Mouse (Mus musculus) adrenal gland, postnatal 25 days (tissue): ENCODE results near the gene Scn5a. TPM values are rescaled to one million over a fixed set of nuclear protein-coding genes. Genes with fewer than 3 reads are reported as not detected.

Source experiments
- DNase-seq: peaks from one replicate; pipeline ENCODE4 v3.0.0; 2021; ENCODE audit warnings: mixed read lengths
- total RNA-seq: library from RNA; stranded (reverse); gene quantifications from 2 replicates; pipeline ENCODE4 v1.2.3, GENCODE M21; 2021

Scn5a gene
- total RNA-seq, 1 experiment from 2014 or later = 0.06 TPM

DNA sequence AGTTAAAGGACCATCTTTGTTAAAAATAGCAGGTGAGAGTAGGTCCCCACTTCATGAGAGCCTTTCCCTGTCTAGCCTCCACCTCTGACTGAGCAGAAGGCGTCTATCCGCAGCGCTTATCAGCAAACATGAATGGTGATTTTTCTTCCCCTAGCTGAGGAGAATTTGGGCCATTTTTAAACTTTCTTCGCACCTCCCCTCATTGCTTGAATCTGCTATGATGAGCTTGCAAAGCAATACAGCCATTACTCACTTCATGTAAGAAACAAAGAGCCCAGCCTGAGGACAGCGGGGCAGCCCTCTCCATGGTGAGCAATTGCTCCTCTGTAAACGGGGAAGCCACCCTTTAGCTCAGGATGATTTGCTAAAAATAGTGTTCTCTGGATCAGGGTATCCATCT, 14.0 kb downstream of the Scn5a start:
- no peak for DNase-seq

DNA sequence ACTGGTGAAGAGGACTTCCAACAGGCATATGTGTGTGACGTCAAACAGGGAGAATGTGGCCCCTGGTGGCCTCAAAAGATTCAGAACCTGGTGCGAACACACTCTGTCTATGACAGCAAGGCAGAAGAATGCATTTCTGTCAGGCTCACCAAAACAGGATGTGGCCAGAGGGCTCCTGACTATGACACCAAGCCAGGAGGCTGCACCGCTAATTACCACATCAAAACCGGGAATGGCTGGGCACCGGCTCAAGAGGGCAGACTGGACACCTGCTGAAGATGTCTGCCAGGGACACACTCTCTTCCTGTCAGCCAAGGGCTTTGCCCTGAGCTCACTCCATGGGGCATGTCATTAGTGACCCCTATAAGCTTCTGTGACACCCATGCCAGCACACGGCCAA, 15.2 kb downstream of the Scn5a start:
- DNase-seq = no peak

DNA sequence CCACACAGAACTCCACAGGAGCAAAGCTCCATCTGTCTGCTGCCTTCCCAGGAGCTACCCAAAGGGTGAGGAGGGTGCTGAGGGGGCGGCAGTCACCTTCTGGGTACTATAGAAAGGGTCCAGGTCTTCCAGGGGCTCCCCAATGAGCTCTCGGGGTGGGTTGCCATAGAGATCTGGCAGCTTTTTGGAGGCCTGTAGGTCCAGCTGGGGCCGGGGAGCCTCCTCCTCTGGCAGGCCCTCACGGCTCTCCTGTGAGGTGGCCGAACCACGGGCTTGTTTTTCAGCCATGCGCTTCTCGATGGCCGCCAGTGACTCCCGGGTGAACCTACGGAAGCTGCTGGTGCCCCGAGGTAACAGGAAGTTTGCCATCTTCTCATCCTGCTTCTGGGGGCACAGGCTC, 16.6 kb downstream of the Scn5a start:
- DNase-seq = no peak

DNA sequence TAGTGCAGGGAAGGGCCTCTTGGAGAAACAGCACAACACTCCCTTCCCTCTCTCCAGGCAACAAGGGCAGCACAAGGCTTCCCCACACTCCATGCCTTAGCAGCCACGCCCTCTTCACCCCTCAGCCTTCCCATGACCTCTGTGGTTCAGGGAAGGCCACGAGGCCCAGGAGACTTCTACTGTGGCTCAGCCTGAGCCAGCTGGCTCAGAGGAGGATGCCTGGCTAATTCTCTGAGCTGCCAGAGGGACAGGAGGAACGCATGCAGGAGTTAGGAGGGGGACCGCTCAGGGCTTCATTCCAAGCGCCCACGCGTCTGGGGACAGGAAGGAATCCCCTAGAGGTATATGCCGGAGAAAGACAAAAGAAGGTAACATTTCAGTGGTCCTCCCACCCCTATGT, 17.1 kb downstream of the Scn5a start:
- no peak for DNase-seq

DNA sequence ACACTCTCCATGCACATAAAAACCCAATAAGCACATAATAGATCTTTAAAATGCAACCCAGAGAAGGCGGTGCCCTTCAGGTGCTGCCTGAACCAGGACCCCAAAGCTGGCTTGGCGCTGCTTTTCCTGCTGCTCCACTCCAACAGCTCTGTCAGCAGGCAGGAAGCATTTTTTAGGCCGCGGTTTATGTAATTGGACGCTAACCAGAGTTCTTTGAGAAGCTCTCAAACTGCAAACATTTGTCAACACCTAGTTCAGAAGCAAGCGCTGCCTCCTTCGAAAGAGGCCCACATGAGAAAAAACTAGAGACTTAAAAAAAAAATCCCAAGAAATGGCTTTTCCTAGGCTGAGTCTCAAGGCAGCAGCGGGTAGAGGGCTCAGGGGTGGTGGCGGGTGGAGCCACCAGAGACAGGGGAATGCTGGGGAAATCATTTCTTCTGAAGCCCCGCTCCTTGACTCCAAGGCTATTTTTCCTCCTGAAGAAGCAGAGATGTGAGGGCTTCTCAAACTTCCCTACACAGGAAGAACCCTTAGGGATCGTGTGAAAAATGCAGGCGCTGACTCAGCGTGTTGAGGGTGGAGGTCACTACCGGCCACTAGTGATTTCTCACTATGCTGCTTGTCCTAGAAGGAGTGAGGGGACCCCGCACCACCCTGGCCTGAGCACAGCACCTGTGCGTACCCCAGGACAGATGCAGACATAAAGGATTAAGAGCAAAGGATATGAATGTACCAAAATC, 19.1 kb downstream of the Scn5a start:
- DNase-seq = no peak

DNA sequence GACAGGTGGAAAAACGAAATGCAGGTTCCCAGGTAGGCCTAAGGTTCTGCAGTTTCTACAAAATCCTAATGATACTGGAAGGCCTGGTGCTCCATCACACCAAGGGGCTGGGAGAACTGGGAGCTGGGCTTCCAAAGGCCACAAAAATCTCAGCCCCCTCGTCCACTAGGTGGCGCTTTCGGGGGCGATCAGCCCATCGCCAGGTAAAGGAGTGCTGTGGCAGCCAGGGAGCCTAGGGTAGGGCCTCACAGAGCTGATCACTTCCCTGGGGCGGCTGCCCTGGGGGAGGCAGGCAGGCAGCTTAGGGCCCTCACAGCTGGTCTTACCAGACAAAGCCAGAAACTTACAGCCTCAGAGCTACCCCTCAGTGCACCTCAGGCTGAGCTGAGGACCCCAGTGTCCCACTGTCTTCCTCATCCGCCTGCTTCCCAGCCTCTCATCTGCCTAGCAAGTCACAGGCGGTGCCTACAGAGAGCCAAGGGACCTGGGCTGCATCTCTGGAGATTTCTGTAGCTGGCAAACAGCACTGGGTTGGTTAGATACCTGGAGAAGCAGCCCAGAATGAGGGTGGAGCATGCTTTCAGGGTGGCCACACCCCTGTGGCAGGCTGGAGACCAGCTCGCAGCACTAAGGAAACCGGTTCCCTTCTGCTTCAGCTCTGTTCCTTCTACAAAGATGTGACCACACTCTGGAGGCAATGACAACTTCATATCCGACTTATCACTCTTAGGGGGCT, 20.5 kb downstream of the Scn5a start:
- peak; percentile 45 for DNase-seq

DNA sequence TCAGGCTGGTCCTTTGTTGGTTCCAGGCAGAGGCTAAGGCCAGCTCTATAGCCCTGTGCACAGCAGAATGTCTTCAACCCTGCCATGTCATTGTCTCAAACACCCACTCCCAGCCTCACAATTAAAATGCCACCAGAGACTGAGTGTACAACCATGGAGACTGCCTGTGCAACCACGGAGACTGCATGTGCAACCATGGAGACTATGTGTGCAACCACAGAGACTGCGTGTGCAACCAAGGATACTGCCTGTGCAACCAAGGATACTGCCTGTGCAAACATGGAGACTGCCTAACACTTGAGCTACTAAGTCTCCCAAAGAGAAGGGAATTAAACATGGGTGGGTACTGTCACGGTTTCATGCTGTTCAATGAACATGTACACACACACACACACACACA, 22.8 kb downstream of the Scn5a start:
- no peak for DNase-seq

DNA sequence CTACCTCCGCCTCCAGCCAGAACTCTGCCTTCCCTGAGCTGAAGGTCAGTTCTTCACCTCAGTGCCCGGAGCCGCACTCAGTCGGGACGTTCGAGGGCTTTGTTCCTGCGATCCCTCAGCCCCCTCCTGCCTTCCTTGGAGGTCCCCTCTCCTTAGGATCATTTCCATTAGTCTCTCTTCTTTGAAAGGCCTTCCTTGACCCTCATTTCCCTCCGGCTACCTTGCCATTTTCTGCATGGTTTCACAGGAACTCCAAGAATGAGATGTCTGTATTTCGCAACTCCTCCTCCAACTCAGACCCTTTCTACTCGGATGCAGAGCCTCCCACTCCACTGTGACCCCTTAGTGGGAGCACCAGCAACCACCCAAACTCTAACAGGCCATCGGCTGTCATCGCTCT, 31.3 kb downstream of the Scn5a start:
- no peak for DNase-seq

DNA sequence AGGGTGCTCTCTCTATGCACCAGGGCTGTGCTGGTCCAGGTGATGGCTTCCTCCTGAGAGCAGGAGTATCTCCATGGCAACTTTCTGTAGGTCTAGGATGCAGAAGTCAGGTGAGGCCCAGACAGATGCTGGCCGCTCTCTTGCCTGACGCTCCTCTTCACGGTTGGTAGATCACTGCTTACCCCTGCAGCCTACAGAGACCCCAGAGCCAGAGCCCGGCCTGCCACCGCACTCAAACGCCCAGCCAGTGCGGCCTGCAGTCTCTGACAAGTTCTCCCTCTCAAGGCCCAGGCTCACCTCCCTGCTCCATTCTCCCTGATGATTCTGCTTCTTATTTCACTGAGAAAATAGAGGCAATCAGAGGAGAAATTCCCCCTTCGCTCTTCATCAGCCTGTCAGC, 31.7 kb downstream of the Scn5a start:
- DNase-seq = no peak

DNA sequence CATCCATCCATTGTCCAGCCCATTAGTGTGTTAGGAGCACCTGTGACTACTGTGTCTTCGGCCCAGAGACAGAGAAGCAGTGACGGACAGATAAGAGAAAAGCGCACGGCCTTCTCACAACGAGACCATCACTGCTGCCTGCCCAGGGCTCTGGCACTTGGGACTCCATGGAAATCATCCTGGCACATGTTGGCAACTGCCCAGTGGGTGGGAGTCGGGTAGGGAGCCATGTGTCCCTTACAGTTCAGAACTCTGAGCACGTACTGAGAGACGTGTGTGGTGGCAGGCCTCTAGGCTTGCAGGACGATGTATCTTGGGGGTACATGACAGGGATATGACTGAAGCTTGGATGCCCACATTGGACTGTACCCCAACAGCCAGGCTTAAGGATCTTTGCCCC, 38.1 kb downstream of the Scn5a start:
- DNase-seq = no peak

DNA sequence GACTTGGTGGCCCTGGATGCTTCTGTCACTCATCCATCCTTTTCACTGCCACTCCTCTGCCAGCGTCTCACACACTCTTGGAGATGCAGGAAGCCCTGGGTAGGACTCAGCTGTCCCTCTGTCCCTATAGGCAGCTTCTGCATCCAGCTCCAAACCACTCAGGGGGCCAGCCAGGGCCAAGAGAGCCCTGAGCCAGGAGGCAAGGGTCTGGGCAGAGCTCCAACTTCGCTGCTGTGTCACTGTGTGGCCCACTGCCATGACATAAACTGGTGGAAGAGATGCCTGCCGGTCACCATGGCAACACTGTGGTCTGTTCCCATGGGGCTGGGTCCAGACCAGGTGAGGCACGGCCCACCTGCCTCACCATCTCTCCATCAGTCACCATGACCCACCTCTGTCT, 41.0 kb downstream of the Scn5a start:
- DNase-seq = no peak

DNA sequence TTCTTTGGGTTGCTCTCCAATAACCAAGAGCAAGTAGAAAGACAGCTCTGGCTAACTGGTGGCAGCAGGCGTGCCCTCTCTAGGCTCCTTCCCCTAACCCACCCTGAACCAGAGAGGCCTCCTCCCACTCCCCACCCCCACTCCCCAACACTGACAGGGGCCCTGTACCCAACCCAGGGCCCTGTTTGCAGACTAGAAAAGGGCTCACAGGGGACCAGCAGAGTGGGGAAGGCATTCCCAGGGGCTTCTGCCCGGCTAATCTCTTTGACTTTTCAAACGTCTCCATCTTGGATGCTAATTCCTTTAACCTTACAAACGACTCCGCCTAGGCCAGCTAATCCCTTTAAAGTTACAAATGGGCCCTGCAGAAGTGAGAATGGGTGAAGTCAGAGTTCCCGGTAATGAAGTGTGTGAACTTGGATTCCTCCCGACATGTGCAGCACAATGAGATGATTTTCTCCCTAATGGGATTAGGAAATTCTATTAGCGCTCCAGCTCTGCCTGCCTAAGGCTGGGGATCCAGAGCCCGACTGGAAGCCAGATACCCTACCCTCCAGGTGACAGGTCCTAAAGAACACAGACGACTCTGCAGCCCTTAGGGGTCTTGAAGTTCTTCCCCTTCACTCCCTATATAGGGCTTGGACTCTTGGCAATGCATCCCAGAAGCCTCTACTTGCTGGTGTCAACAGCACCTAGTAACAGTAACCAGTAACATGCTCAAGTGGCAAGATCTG, 47.0 kb downstream of the Scn5a start:
- DNase-seq = no peak

DNA sequence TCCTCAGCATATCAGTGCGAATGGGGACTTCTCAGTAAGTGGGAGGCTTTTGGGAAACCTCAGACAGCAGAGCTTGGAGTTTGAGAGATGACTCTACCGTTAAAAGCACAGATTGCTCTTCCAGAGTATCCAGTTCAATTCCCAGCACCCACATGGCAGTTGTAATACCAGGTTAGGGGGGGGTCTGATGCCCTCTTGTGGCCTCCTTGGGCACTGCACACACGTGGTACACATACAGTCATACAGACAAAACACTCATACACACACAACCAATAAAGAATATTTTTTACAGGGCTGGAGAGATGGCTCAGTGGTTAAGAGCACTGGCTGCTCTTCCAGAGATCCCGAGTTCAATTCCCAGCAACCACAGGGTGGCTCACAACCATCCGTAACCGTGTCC, 54.3 kb downstream of the Scn5a start:
- DNase-seq = no peak

DNA sequence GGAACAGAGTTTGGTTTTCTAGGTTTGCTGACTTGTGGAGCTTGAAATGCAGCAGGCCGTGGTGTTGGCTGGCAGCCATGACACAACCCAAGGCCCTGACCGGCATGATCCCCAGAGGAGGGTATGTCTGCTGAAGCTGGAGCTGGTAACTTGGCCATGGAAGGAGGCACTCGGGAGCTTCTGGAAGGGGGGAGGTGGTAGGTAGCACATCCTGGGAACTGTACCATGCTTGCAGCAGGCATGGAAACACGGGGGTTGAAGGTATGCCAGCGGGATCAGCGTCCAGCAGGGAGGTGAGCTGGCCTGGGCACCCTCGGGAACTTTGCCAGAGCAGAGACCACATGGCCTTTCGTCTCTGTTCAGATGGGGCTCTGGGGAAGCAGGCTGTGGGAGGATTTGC, 55.5 kb downstream of the Scn5a start:
- peak; percentile 20 for DNase-seq

DNA sequence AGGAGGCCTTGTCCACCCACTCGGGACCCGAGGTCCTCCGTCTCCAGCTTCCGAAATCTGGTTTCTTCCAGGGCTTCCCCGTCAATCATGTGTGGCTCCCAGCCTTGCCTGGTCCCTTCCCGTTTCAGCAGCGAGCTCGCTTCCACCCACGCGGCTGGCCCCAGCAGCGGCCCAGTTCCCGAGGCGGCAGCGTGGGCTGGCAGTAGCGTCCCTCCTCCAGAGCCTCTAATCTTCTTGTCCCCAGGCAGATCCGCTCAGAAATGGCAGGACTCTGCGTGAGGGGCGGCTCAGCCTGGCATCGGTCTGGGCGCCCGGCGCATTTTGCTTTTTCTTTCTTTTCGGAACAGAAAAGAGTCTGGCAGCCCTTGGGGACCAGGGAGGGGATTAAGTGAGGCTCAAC, 59.7 kb downstream of the Scn5a start:
- no peak for DNase-seq

DNA sequence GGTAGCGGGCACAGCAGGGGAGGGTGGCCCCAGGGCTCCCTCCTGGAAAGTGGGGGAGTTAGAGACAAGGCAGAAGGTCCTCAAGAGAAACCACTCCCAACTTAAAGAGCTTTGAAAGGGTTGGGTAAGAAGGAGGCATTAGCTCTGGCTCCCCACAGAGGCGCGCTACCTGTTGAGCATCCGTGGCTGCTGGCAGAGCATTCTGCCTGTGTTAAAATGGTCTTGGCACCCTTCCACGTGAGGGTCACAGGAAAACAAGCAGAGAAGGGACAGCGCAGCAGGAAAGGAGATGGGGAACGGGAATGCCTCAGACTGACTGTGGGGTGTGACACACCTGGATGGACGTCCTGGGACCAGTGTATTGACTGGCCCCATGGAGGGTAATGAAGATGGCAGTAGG, 60.6 kb downstream of the Scn5a start:
- no peak for DNase-seq

DNA sequence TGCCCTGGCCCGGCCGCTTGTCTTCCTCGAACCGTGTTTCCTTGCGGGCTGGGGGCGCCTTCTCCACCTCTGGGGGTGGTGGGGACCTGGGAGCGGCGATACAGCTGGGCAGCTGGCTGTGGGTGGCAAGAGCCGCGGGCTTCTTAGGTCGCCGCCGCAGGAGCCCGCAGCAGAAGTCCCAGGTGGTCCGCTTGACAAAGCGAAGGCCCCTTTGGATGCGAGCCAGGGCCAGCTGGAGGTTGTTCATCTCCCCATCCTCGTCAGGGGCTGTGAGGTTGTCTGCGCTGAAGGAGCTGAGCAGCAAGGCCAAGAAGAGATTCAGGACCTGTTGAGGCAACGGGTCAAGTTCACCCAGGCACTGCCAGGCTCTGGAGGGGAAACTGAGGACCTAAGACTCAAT, 61.3 kb downstream of the Scn5a start:
- DNase-seq = no peak

DNA sequence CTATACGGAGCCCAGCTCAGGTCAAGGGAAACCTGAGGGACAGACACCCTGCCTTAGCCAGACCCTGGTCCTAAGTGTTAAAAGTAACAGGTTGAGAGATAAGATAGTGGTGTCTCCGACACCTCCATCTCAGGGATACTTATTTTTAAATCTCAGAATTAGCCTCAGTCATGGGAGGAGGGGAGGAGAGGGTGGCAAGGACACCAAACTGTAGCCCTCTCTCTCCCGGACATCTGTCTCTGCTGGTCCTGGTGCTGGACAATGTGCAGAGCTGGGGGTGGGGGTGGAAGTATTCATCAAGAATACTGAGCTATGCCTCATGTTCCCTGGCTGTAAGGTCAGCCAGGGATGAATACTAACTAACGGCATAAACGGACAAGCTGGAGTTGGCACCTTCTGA, 62.0 kb downstream of the Scn5a start:
- no peak for DNase-seq

DNA sequence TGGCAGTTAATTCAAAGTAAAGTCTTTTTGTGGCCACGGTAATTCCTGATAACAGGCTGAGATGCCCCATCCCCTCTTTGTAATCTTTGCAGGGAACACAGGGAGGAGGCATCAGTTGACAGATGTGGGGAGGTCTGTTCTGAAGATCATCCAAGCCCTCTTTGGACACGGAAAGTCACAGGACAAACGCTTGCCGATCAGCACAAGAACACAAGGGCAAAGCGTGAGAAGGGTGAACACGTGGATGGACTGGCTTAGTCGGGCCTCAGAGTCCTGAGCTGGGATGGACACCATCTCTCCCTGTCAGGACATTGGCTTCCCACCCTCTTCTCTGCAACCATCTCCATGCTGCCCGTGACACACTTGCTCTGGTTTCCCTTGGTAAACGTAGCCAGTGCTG, 63.4 kb downstream of the Scn5a start:
- no peak for DNase-seq

DNA sequence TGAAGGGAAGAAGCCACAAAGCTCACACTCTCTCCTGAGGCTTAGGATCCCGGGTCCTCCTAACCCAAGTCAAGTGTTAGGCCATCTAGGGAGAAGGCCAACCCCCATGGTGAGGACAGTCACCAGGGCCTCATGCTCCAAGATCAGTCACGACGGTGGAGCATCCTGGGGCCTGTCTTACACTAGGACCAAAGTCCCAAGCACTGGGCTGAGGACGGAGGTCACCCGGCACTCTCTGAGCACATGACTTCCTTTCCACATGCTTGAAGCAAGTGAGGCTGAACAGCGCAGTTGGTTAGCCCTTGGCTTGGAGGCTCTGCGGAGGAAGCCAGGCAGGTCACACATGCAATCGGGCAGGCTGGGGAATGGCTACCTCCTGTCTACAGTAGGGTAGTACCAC, 63.8 kb downstream of the Scn5a start:
- no peak for DNase-seq

DNA sequence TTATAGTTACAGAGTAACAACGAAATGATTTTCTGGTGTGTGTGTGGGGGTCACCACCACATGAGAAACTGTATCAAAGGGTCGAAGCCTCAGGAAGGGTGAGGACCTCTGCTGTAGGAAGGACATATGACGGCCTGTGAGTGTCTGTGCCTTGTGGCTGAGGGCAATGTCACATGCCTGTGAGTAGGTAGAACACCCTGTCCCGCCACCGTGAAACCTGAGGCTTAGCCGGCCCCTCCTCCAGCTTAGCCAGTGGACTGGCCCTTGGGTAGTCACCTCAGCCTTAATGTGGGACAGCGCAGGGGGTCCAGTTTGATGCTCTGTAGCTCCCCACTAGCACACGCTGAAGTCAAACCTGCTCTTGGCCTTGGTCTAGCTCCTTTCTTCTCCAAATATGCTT, 65.0 kb downstream of the Scn5a start:
- no peak for DNase-seq

DNA sequence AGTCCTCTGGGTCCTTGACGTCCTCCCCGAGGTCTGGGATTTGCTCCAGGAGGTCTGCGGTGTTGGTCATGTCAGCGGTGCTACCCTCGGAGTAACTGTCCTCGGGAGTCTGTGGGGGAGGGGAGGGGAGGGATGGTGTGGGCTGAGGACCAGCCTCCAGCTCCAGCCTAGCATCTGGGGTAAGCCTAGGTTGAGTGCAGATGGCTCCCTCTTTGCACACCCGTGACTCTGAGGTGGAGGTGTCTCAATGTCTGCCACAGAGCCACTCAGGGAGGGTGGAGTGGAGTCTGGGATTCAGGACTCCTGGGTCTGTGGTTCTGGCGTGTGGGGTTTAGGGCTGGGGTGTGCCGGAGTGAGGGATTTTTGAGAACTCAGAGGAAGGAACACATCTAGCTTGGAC, 65.8 kb downstream of the Scn5a start:
- DNase-seq = no peak

DNA sequence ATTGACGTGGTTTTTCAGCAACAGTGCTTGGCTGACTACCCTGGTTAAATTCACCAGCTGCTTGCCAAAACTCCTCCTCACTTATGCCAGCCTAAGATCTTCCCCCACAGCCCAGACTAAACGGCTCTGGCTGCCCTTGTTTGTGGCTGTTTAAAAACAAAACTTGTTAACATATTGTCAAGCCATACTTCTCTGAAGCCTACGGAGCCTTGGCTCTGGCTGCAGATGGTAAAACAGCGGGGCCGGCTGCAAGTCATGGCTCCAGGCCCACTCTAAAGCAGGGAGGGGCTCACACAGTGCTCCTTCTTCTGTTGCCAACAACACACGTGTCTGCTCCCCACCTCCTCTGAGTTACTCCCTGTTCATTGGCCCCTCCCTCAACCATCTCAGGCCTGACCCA, 67.9 kb downstream of the Scn5a start:
- DNase-seq = no peak
